Mouse (Mus musculus) testis, adult 2 months (tissue): ENCODE results near the gene Bcl3. TPM values are rescaled to one million over a fixed set of nuclear protein-coding genes. Genes with fewer than 3 reads are reported as not detected.

Source experiments
- H3K27ac ChIP-seq: fragments of 200-500 bp; 2 replicates; pipeline ENCODE4 v1.5.1; 2012; ENCODE audit warnings: low read depth, low read length; ENCODE audit not compliant: control insufficient read depth, insufficient read depth
- H3K27me3 ChIP-seq: fragments of 200-500 bp; 2 replicates; pipeline ENCODE4 v1.6.1; 2012; ENCODE audit warnings: mild to moderate bottlenecking, low read length, moderate library complexity; ENCODE audit not compliant: control insufficient read depth, insufficient read depth
- H3K36me3 ChIP-seq: fragments of 200-500 bp; 2 replicates; pipeline ENCODE4 v1.6.1; 2012; ENCODE audit warnings: mild to moderate bottlenecking, low read length; ENCODE audit not compliant: control insufficient read depth, insufficient read depth
- H3K4me1 ChIP-seq: fragments of 200-500 bp; 2 replicates; pipeline ENCODE4 v1.6.1; 2012; ENCODE audit warnings: low read length; ENCODE audit not compliant: control insufficient read depth, insufficient read depth
- H3K4me3 ChIP-seq: fragments of 200-500 bp; 2 replicates; pipeline ENCODE4 v1.5.1; 2012; ENCODE audit warnings: low read depth, mild to moderate bottlenecking, low read length, moderate library complexity, mixed read lengths; ENCODE audit not compliant: control insufficient read depth
- CTCF ChIP-seq: fragments of 200-500 bp; IDR thresholded peaks from 2 replicates; pipeline ENCODE4 v1.5.1; 2012; ENCODE audit warnings: low read depth, mild to moderate bottlenecking, inconsistent platforms, low read length, moderate library complexity; ENCODE audit not compliant: control insufficient read depth, insufficient read depth, insufficient replicate concordance
- POLR2A ChIP-seq: fragments of 200-500 bp; IDR thresholded peaks from 2 replicates; pipeline ENCODE4 v1.6.1; 2012; ENCODE audit warnings: low read depth, mild to moderate bottlenecking, inconsistent platforms, low read length, moderate library complexity; ENCODE audit not compliant: control insufficient read depth
- polyA plus RNA-seq: library from polyadenylated mRNA; depleted of rRNA; stranded (reverse); fragments of >200 nt; gene quantifications from 2 replicates; pipeline ENCODE4 v1.2.3, GENCODE M21; 2012

Gene Bcl3
- polyA plus RNA-seq, 1 experiment = 4.4 TPM

- H3K4me3 ChIP-seq = no peak overlapping the region
- H3K4me1 ChIP-seq = peaks cover 17% of the 10 kb centered on the region
- H3K27ac ChIP-seq = no peak overlapping the region
- TF ChIP-seq POLR2A (no peak), CTCF (no peak)
- no peaks in the 10 kb centered on the region for H3K27me3 ChIP-seq
- H3K36me3 ChIP-seq = no peaks in the 10 kb centered on the region
Observed at GRCm38 (mm10) chr7:19844521-19845171, 22.1 kb upstream of the Bcl3 start.

DNA sequence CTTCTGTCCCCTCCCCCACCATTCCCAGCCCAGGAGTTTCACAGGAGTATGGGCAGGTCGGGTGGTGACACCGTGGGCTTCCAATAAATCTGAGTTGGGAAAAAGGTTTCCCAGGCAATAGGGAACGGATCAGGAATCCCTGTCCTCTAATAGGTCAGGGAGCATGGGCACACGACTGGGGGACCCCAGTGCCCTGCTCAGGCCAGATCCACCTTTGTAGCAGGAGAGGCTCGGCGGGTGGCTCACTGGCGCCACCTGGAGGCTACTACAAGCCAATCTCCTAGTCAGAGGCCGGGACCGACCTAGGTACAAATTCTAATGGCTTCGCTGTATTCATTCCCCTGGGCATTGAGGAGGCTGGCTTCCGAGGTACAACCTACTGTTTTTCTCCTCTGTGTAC lies 21.0 kb upstream of the Bcl3 start:
- H3K27ac ChIP-seq = no peak overlapping the region
- H3K4me3 ChIP-seq = no peak overlapping the region
- H3K36me3 ChIP-seq = no peaks in the 10 kb centered on the region
- TF ChIP-seq POLR2A (no peak), CTCF (peak; percentile 86)
- peaks cover 17% of the 10 kb centered on the region for H3K4me1 ChIP-seq
- no peaks in the 10 kb centered on the region for H3K27me3 ChIP-seq

GRCm38 (mm10) chr7:19842885-19843504 lies 20.4 kb upstream of the Bcl3 start:
- H3K4me1 ChIP-seq = peaks cover 17% of the 10 kb centered on the region
- TF ChIP-seq POLR2A (no peak), CTCF (no peak)
- H3K4me3 ChIP-seq = no peak overlapping the region
- H3K27me3 ChIP-seq = no peaks in the 10 kb centered on the region
- no peaks in the 10 kb centered on the region for H3K36me3 ChIP-seq
- no peak overlapping the region for H3K27ac ChIP-seq

GRCm38 (mm10) chr7:19841686-19842413 lies 19.3 kb upstream of the Bcl3 start:
- Histone ChIP-seq H3K27me3 (no peaks in the 10 kb centered on the region), H3K4me3 (no peak overlapping the region), H3K36me3 (no peaks in the 10 kb centered on the region), H3K27ac (no peak overlapping the region), H3K4me1 (peaks cover 14% of the 10 kb centered on the region)
- TF ChIP-seq POLR2A (no peak), CTCF (no peak)

GRCm38 (mm10) chr7:19840936-19841335 lies 18.4 kb upstream of the Bcl3 start:
- TF ChIP-seq POLR2A (no peak), CTCF (no peak)
- no peaks in the 10 kb centered on the region for H3K27me3 ChIP-seq
- peaks cover 14% of the 10 kb centered on the region for H3K4me1 ChIP-seq
- no peaks in the 10 kb centered on the region for H3K36me3 ChIP-seq
- H3K27ac ChIP-seq = peak overlapping the region; percentile 5; the same call in 1 of the 2 replicates
- no peak overlapping the region for H3K4me3 ChIP-seq

GRCm38 (mm10) chr7:19840371-19840770 lies 17.8 kb upstream of the Bcl3 start:
- Histone ChIP-seq H3K27ac (peak overlapping the region; percentile 5; the same call in 1 of the 2 replicates), H3K4me3 (no peak overlapping the region), H3K4me1 (peaks cover 14% of the 10 kb centered on the region), H3K36me3 (no peaks in the 10 kb centered on the region), H3K27me3 (no peaks in the 10 kb centered on the region)
- no peak for TF ChIP-seq CTCF
- TF ChIP-seq POLR2A = no peak

GRCm38 (mm10) chr7:19836843-19837242 lies 14.3 kb upstream of the Bcl3 start:
- H3K27ac ChIP-seq = no peak overlapping the region
- H3K36me3 ChIP-seq = no peaks in the 10 kb centered on the region
- H3K4me3 ChIP-seq = no peak overlapping the region
- no peak for TF ChIP-seq CTCF
- TF ChIP-seq POLR2A = no peak
- H3K27me3 ChIP-seq = no peaks in the 10 kb centered on the region
- peaks cover 4% of the 10 kb centered on the region for H3K4me1 ChIP-seq
